Mouse (Mus musculus) G1E (cell line): Measurements from ENCODE around the gene Olfr228. TPM values are rescaled to one million over a fixed set of nuclear protein-coding genes. Genes with fewer than 3 reads are reported as not detected.
"Not testable (repeated sequence)": the region's sequence is repeated elsewhere in the genome, so short reads cannot be mapped to it uniquely, and the experiment has no call there.

ENCODE experiments used
- ATAC-seq: 2 replicates; pipeline ENCODE4 v1.8.0; 2016; ENCODE audit warnings: mild to moderate bottlenecking; ENCODE audit not compliant: insufficient number of reproducible peaks, poor library complexity, low FRiP score, severe bottlenecking; ENCODE audit errors: extremely low read depth
- DNase-seq: peaks from one replicate; pipeline ENCODE4 v3.0.0; 2012; ENCODE audit warnings: low spot score
- H3K27me3 ChIP-seq: 2 replicates; pipeline ENCODE4 v1.6.1; 2012; ENCODE audit warnings: mild to moderate bottlenecking, low read length, inconsistent platforms; ENCODE audit not compliant: insufficient read depth
- H3K36me3 ChIP-seq: replicated peaks from 2 replicates; pipeline ENCODE3; 2012; ENCODE audit warnings: mild to moderate bottlenecking, inconsistent platforms
- H3K4me1 ChIP-seq: 2 replicates; pipeline ENCODE4 v1.6.1; 2012; ENCODE audit warnings: low read depth, low read length, inconsistent platforms, mixed read lengths; ENCODE audit not compliant: insufficient read depth
- H3K4me3 ChIP-seq: 2 replicates; pipeline ENCODE4 v1.5.1; 2012; ENCODE audit warnings: low read depth, mild to moderate bottlenecking, inconsistent platforms, low read length, moderate library complexity, mixed read lengths
- H3K9me3 ChIP-seq: replicated peaks from 2 replicates; pipeline ENCODE4 v1.6.1; 2012; ENCODE audit warnings: inconsistent platforms
- CTCF ChIP-seq: IDR thresholded peaks from 2 replicates; pipeline ENCODE4 v1.5.1; 2012; ENCODE audit warnings: low read depth, low read length, inconsistent platforms, mixed read lengths
- GATA1 ChIP-seq: IDR thresholded peaks from 2 replicates; pipeline ENCODE4 v1.6.1; 2012; ENCODE audit warnings: borderline replicate concordance, low read length, inconsistent platforms, mixed read lengths
- GATA2 ChIP-seq: IDR thresholded peaks from 2 replicates; pipeline ENCODE4 v1.6.1; 2012; ENCODE audit warnings: low read depth, low read length, inconsistent platforms, borderline replicate concordance
- POLR2AphosphoS5 ChIP-seq: IDR thresholded peaks from 2 replicates; pipeline ENCODE4 v1.6.1; 2012; ENCODE audit warnings: low read depth, low read length, inconsistent platforms; ENCODE audit not compliant: insufficient replicate concordance
- TAL1 ChIP-seq: conservative IDR thresholded peaks from 2 replicates; pipeline ENCODE4 v1.6.1; 2012; ENCODE audit warnings: low read depth, low read length, inconsistent platforms, mixed read lengths
- polyA plus RNA-seq: library from polyadenylated mRNA; stranded (reverse); fragments of >175 nt; gene quantifications from 2 replicates; pipeline ENCODE4 v1.2.3, GENCODE M21; 2012
- total RNA-seq, 2 experiments: library from RNA; stranded (forward) in 1 of 2; stranded (reverse) in 1 of 2; fragments of 200-1000 nt in 1 of 2; fragments of >200 nt in 1 of 2; fragmentation: Nextera tagmentation in 1 of 2; gene quantifications; 2 replicates each; pipeline ENCODE4 v1.2.3; 2014 to 2017

The Olfr228 gene
- not detected in 2 replicates for total RNA-seq (2014; fragmentation: Nextera tagmentation)
- total RNA-seq (2017) = not detected in 2 replicates
- not detected in 2 replicates for polyA plus RNA-seq

DNA sequence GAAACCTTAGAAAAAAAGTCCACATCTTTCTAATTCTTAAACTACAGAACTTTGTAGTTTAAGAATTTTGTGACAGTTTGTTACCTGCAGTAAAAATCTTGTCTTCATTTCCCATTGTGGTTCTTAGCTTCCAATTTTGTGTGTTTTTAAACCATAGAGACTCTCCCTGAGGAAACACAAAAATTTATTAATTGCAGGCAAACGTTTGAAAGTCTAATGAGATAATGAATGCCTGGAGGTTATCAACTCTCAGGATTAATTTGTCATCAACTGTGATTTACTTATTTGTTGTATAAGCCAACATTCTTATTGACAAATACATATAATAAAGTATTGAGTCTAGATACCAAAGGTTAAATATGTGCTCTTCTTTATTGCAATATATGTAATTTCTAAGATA lies at the start of gene Olfr228:
Olfr228 (minus strand) TSS at position 101 of the 400 bp plus-strand sequence.
- TF ChIP-seq POLR2AphosphoS5 (no peak), GATA2 (no peak), TAL1 (no peak), CTCF (no peak), GATA1 (no peak)

DNA sequence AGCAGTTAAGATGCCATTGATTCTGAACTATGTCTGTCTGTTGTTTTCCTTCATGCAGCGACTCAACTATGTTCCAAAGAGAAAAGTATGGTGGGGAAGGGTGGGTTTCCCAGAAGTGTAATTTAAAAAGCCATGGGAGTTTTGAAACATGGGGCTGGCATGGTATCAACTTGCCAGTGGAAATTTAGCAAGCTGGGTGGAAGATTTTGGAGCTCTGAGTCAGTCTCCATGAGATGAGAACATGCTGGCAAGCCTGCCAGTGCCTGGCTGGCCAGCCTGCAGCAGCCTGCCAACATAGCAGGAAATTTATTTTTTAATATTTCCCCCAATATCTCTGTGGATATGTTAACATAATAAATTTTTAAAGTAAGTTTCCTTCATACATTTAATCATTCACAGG lies 43.8 kb upstream of the Olfr228 start:
- DNase-seq (no peak), ATAC-seq (no peak)
- no peaks in the 10 kb centered on the region for H3K36me3 ChIP-seq
- no peaks in the 10 kb centered on the region for H3K27me3 ChIP-seq
- H3K9me3 ChIP-seq = peaks cover 8% of the 10 kb centered on the region
- TF ChIP-seq POLR2AphosphoS5 = no peak
- TF ChIP-seq GATA2 = no peak
- no peak for TF ChIP-seq CTCF
- TF ChIP-seq TAL1 = no peak
- no peak for TF ChIP-seq GATA1
- H3K4me3 ChIP-seq = no peak overlapping the region
- no peaks in the 10 kb centered on the region for H3K4me1 ChIP-seq

More for the DNA sequence above, at the start of gene Olfr228:
- Histone ChIP-seq H3K4me1 (no peaks in the 10 kb centered on the region), H3K9me3 (no peaks in the 10 kb centered on the region), H3K27me3 (no peaks in the 10 kb centered on the region), H3K4me3 (no peak within 1 kb of the TSS), H3K36me3 (no peaks in the 10 kb centered on the region)
- ATAC-seq (no peak), DNase-seq (no peak)

DNA sequence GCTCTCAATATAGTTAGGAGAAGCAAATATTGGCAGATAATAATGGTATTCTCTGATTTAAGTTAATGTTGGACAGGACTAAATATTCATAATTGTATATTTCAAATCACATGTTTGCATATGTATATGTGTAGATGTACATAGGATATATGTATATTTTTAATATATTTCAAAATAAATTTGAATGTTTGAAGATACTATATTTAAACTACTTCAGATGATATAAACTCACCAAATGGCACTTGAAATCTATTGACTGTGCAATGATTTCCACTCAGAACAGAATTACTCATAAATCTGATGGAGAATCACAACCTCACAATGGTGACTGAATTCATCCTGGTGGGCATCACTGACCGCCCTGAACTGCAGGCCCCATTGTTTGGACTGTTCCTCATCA lies 21.0 kb upstream of the Olfr228 start, which contains the start of gene Olfr1076:
Olfr1076 (plus strand) TSS at position 301 of the 400 bp plus-strand sequence.
- no peaks in the 10 kb centered on the region for H3K9me3 ChIP-seq
- no peaks in the 10 kb centered on the region for H3K36me3 ChIP-seq
- TF ChIP-seq POLR2AphosphoS5 = no peak
- no peak for TF ChIP-seq GATA1
- no peak for TF ChIP-seq TAL1
- TF ChIP-seq GATA2 = no peak
- TF ChIP-seq CTCF = no peak
- no peak for ATAC-seq
- no peak within 1 kb of the TSS for H3K4me3 ChIP-seq
- no peaks in the 10 kb centered on the region for H3K27me3 ChIP-seq
- no peak for DNase-seq
- no peaks in the 10 kb centered on the region for H3K4me1 ChIP-seq

DNA sequence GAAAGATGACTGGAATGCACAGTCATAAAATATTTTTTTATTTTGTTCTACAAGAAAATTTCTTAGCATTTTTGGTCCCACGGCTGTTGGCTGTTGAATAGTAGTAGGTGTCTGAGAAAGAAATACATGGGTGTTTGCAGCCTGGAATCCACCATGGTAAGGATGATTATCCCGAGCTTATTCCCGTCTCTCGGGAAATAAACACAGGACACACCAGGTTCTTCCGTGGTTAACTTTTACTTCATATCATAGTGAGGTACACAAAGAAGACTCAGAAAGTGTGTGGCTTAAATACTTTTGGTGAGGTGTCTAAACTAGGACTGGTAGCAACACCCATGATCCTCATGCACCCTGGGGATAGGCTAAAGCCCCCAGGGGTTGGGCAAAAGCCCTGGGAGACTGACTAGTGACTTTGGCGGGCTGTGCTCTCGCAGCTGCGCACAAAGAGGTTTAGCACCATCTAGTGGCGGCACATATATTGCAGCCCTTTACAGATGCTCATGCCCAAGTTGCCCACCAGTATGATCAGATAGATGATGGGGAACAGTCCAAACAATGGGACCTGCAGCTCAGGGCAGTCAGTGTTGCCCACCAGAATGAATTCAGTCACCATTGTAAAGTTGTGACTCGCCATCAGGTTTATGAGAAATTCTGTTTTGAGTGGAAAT lies 22.6 kb downstream of the Olfr228 start:
- ATAC-seq (peak; percentile 68), DNase-seq (no peak)
- Histone ChIP-seq H3K9me3 (no peaks in the 10 kb centered on the region), H3K4me3 (no peak overlapping the region), H3K27me3 (no peaks in the 10 kb centered on the region), H3K4me1 (no peaks in the 10 kb centered on the region), H3K36me3 (no peaks in the 10 kb centered on the region)
- TF ChIP-seq CTCF (peak; percentile 76), GATA2 (no peak)

DNA sequence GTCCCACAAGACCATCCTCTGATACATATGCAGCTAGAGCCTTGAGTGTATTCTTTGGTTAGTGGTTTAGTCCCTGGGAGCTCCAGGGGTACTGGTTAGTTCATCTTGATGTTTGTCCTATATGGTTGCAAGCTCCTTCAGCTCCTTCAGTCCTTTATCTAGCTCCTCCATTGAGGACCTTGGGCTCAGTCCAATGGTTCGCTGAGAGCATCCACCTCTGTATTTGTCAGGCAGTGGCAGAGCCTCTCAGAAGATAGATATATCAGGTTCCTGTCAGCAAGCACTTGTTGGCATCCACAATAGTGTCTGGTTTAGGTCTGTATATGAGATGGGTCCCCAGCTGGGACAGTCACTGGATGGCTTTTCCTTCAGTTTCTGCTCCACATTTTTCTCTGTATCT lies 26.8 kb downstream of the Olfr228 start:
- H3K9me3 ChIP-seq = no peaks in the 10 kb centered on the region
- no peaks in the 10 kb centered on the region for H3K4me1 ChIP-seq
- no peaks in the 10 kb centered on the region for H3K27me3 ChIP-seq
- ATAC-seq = no peak
- H3K4me3 ChIP-seq = no peak overlapping the region
- TF ChIP-seq TAL1 (no peak), GATA2 (no peak), GATA1 (no peak), POLR2AphosphoS5 (no peak), CTCF (no peak)
- no peaks in the 10 kb centered on the region for H3K36me3 ChIP-seq
- no peak for DNase-seq

DNA sequence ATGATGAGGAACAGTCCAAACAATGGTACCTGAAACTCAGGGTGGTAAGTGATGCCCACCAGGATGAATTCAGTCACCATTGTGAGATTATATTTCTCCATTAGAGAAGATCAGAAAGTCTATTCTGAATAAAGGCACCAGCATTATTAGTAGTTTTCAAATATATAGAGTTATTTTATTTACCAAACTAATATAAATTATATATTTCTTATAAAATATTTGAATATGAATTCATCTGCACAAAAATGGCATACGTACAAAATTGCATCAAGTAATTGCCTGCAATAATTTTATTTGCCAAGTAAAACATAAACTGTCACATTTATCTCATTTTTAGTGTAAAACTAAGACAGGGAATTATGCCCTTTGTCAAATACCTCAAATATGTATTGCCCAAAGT lies 31.0 kb downstream of the Olfr228 start, which contains the start of gene Olfr1066:
Olfr1066 (minus strand) TSS at position 101 of the 400 bp plus-strand sequence.
- H3K9me3 ChIP-seq = no peaks in the 10 kb centered on the region
- H3K36me3 ChIP-seq = no peaks in the 10 kb centered on the region
- H3K27me3 ChIP-seq = no peaks in the 10 kb centered on the region
- DNase-seq (no peak), ATAC-seq (no peak)
- TF ChIP-seq POLR2AphosphoS5 (no peak), GATA1 (no peak)
- H3K4me1 ChIP-seq = no peaks in the 10 kb centered on the region
- H3K4me3 ChIP-seq = no peak within 1 kb of the TSS

DNA sequence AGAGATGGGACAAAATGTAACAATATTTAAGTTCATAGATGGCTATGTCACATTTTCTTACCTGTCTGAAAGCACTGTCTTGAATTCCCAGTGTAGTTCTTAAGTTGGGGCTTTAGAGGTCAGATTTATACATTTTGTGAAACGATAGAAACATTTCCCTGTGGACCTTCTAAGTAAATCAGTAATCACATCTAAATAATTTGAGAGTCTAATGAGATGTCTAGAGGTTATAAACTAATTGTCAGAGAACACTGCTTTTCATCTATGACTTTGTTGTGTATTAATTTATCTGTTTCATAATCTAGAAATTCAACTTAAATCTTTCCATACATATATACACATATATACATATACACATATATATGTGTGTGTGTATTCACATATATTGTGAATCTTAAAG lies 36.7 kb downstream of the Olfr228 start, which contains the start of gene Olfr1065:
Olfr1065 (minus strand) TSS at position 101 of the 400 bp plus-strand sequence.
- ATAC-seq, DNase-seq, H3K27me3 ChIP-seq: not testable (repeated sequence)

DNA sequence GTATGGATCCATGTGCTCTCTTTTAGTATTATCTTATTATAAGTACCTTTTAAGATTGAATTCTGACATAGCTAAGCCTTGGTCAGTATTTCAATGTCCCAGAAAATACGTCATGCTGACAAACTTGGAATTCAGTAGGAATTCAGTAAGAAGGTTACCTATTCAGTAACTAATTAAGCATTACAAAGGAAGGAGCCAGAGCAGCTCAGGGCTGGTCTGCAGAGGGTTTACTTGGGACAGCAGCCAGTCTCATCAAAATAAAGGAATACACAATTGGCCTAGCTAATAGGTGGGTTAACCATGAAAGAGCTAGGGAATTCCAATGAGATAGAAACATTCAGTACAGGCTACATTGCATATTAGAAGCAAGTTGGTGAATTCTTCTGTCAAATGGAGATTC lies 45.1 kb downstream of the Olfr228 start:
- H3K4me1 ChIP-seq, H3K4me3 ChIP-seq, H3K27me3 ChIP-seq, H3K9me3 ChIP-seq, H3K36me3 ChIP-seq, ATAC-seq, DNase-seq: not testable (repeated sequence)

More for the DNA sequence above, 36.7 kb downstream of the Olfr228 start, which contains the start of gene Olfr1065:
- not testable (repeated sequence) for H3K36me3 ChIP-seq, H3K4me3 ChIP-seq, H3K9me3 ChIP-seq, H3K4me1 ChIP-seq
